Mouse (Mus musculus): ENCODE measurements around the gene Gstt1.

Gstt1 gene

GRCm38 (mm10) chr10:75764519-75765473 lies 33.6 kb downstream of the Gstt1 start:
- peak; percentile 95 for DNase-seq (ENCODE audit: low read depth, low spot score)

GRCm38 (mm10) chr10:75763682-75764518 lies 34.5 kb downstream of the Gstt1 start, which contains the start of gene Cabin1:
TSS of gene Cabin1 (minus strand) at chr10:75764341.
- DNase-seq (ENCODE audit: low read depth, low spot score) = peak; percentile 99

- no peak for DNase-seq (ENCODE audit: low read depth, low spot score)
Observed at GRCm38 (mm10) chr10:75762413-75762812, 36.0 kb downstream of the Gstt1 start.

GRCm38 (mm10) chr10:75760311-75760710 lies 38.1 kb downstream of the Gstt1 start:
- DNase-seq (ENCODE audit: low read depth, low spot score) = no peak

- DNase-seq (ENCODE audit: low read depth, low spot score) = no peak
Observed at GRCm38 (mm10) chr10:75756719-75757118, 41.7 kb downstream of the Gstt1 start.

- peak; percentile 74 for DNase-seq (ENCODE audit: low read depth, low spot score)
Observed at GRCm38 (mm10) chr10:75744017-75744416, 54.4 kb downstream of the Gstt1 start.

- DNase-seq (ENCODE audit: low read depth, low spot score) = no peak
Observed at GRCm38 (mm10) chr10:75743369-75743768, 55.0 kb downstream of the Gstt1 start.

GRCm38 (mm10) chr10:75740866-75741265 lies 57.5 kb downstream of the Gstt1 start:
- DNase-seq (ENCODE audit: low read depth, low spot score) = no peak

Measured in A20 (cell line).